Mouse (Mus musculus) cerebellum, adult 2 months (tissue): Measurements from ENCODE around the gene Rab3il1.

ENCODE experiments used
- CTCF ChIP-seq: fragments of 200-500 bp; IDR thresholded peaks from 2 replicates; pipeline ENCODE4 v1.5.1; 2011; ENCODE audit warnings: low read depth, mild to moderate bottlenecking, control low read depth, low read length, moderate library complexity, borderline replicate concordance; ENCODE audit not compliant: insufficient read depth
- POLR2A ChIP-seq: fragments of 200-500 bp; IDR thresholded peaks from 2 replicates; pipeline ENCODE4 v1.6.1; 2011; ENCODE audit warnings: low read length, control low read depth, borderline replicate concordance; ENCODE audit not compliant: insufficient read depth

- no peak for TF ChIP-seq POLR2A
- TF ChIP-seq CTCF = no peak
Observed at GRCm38 (mm10) chr19:10058876-10059427, 57.5 kb downstream of the Rab3il1 start.
